Mouse (Mus musculus) heart, adult 2 months (tissue): ENCODE data around the gene Samt3. TPM values are rescaled to one million over a fixed set of nuclear protein-coding genes. Genes with fewer than 3 reads are reported as not detected.

Experiments
- DNase-seq, 2 experiments: peaks; one replicate each; pipeline ENCODE4 v3.0.0; 2021
- H3K27ac ChIP-seq: fragments of 200-600 bp; 2 replicates; pipeline ENCODE4 v1.8.1; 2022
- H3K27me3 ChIP-seq: fragments of 200-500 bp; 2 replicates; pipeline ENCODE4 v1.6.1; 2012; ENCODE audit warnings: mild to moderate bottlenecking, low read length, inconsistent platforms, mixed read lengths; ENCODE audit not compliant: control insufficient read depth, insufficient read depth
- H3K36me3 ChIP-seq: fragments of 200-500 bp; 2 replicates; pipeline ENCODE4 v1.6.1; 2012; ENCODE audit warnings: low read length, inconsistent platforms; ENCODE audit not compliant: control insufficient read depth, insufficient read depth
- H3K4me1 ChIP-seq: fragments of 200-500 bp; 2 replicates; pipeline ENCODE4 v1.6.1; 2011; ENCODE audit warnings: low read length; ENCODE audit not compliant: control insufficient read depth, insufficient read depth
- H3K4me3 ChIP-seq: fragments of 200-600 bp; 2 replicates; pipeline ENCODE4 v1.8.1; 2022
- H3K79me2 ChIP-seq: fragments of 200-500 bp; replicated peaks from 2 replicates; pipeline ENCODE4 v1.6.1; 2012; ENCODE audit warnings: mild to moderate bottlenecking, inconsistent platforms, low read length, moderate library complexity, mixed read lengths; ENCODE audit not compliant: control insufficient read depth, insufficient read depth
- H3K9ac ChIP-seq: fragments of 200-500 bp; 2 replicates; pipeline ENCODE4 v1.6.1; 2012; ENCODE audit warnings: low read depth, mild to moderate bottlenecking, control low read depth, inconsistent platforms, low read length, mixed read lengths
- CTCF ChIP-seq: fragments of 200-600 bp; IDR thresholded peaks from 2 replicates; pipeline ENCODE4 v1.8.1; 2022; ENCODE audit warnings: antibody characterized with exemption, mild to moderate bottlenecking, moderate library complexity
- EP300 ChIP-seq: fragments of 200-500 bp; IDR thresholded peaks from 2 replicates; pipeline ENCODE4 v1.6.1; 2011; ENCODE audit warnings: low read depth, low read length, control low read depth; ENCODE audit not compliant: insufficient read depth
- POLR2A ChIP-seq: fragments of 200-500 bp; IDR thresholded peaks from 2 replicates; pipeline ENCODE4 v1.6.1; 2011; ENCODE audit warnings: mild to moderate bottlenecking, low read depth, low read length, control low read depth; ENCODE audit not compliant: insufficient read depth
- whole genome bisulfite sequencing: fragments of 180-500 bp; shearing (Covaris S2); methylation state at CpG from one replicate; pipeline ENCODE4 v1.1.7; 2018; 5-methylcytosine and 5-hydroxymethylcytosine counted together
- intact Hi-C: fragments of 180-260 bp; cut with DNase I; formaldehyde crosslinking; loops from one replicate; pipeline ENCODE4 v1.15.1; 2025
- long read RNA-seq: library from polyadenylated mRNA; stranded (forward); transcript quantifications from one replicate; pipeline ENCODE4 v2.0.0, GENCODE M21; 2021
- polyA plus RNA-seq: library from polyadenylated mRNA; depleted of rRNA; stranded (reverse); fragments of >200 nt; gene quantifications from 2 replicates; pipeline ENCODE4 v1.2.3, GENCODE M21; 2012; rRNA removed
- total RNA-seq, 2 experiments: library from RNA; stranded (reverse); gene quantifications; 2 replicates each; pipeline ENCODE4 v1.2.3; 2021

Samt3 gene
- total RNA-seq (not detected), polyA plus RNA-seq (not detected in 2 replicates)
- long read RNA-seq = 0 reads

GRCm38 (mm10) chrX:86043899-86044298 is at the start of gene Samt3:
TSS of gene Samt3 (plus strand) at chrX:86044199.
- intact Hi-C loops = no loop called here
- Histone ChIP-seq H3K27me3 (no peaks in the 10 kb centered on the region), H3K36me3 (no peaks in the 10 kb centered on the region), H3K9ac (no peak within 1 kb of the TSS), H3K27ac (no peak within 1 kb of the TSS), H3K79me2 (no peaks in the 10 kb centered on the region), H3K4me3 (no peak within 1 kb of the TSS), H3K4me1 (no peaks in the 10 kb centered on the region)
- DNase-seq = no peak
- no peak for TF ChIP-seq CTCF
- no peak for TF ChIP-seq POLR2A
- no peak for TF ChIP-seq EP300

- H3K79me2 ChIP-seq = no peaks in the 10 kb centered on the region
- no peak for TF ChIP-seq CTCF
- TF ChIP-seq EP300 = no peak
- TF ChIP-seq POLR2A = no peak
- no peak overlapping the region for H3K27ac ChIP-seq
- no peaks in the 10 kb centered on the region for H3K27me3 ChIP-seq
- H3K36me3 ChIP-seq = no peaks in the 10 kb centered on the region
- no peak overlapping the region for H3K4me3 ChIP-seq
- DNase-seq = no peak
- 38% methylated on average over 1 of the region's 1 CpGs for WGBS
- no peak overlapping the region for H3K9ac ChIP-seq
- intact Hi-C loops = no loop called here
- no peaks in the 10 kb centered on the region for H3K4me1 ChIP-seq
Observed at GRCm38 (mm10) chrX:86016591-86016990, 27.4 kb upstream of the Samt3 start.

- no peak for TF ChIP-seq POLR2A
- TF ChIP-seq CTCF = no peak
- WGBS = 74% methylated on average over 1 of the region's 1 CpGs
- Histone ChIP-seq H3K27ac (no peak overlapping the region), H3K36me3 (no peaks in the 10 kb centered on the region), H3K79me2 (no peaks in the 10 kb centered on the region), H3K9ac (no peak overlapping the region), H3K4me1 (no peaks in the 10 kb centered on the region), H3K27me3 (no peaks in the 10 kb centered on the region), H3K4me3 (no peak overlapping the region)
- DNase-seq = no peak
- intact Hi-C loops = no loop called here
Observed at GRCm38 (mm10) chrX:86088672-86089071, 44.7 kb downstream of the Samt3 start.

Other genes starting within 250 kb of the Samt3 start
- under 1 TPM; 0.20 to 0.23 TPM for gene 5430427O19Rik, start 173.8 kb upstream of the Samt3 start, total RNA-seq
- 0.06 and 0.12 TPM in 2 replicates for gene 5430427O19Rik, start 173.8 kb upstream of the Samt3 start, polyA plus RNA-seq
- gene Nr0b1, start 147.6 kb downstream of the Samt3 start, total RNA-seq = not detected
- gene Nr0b1, start 147.6 kb downstream of the Samt3 start, polyA plus RNA-seq = not detected in 2 replicates